Mouse (Mus musculus): ENCODE measurements around the gene Nr2c1.

Nr2c1 gene

DNA sequence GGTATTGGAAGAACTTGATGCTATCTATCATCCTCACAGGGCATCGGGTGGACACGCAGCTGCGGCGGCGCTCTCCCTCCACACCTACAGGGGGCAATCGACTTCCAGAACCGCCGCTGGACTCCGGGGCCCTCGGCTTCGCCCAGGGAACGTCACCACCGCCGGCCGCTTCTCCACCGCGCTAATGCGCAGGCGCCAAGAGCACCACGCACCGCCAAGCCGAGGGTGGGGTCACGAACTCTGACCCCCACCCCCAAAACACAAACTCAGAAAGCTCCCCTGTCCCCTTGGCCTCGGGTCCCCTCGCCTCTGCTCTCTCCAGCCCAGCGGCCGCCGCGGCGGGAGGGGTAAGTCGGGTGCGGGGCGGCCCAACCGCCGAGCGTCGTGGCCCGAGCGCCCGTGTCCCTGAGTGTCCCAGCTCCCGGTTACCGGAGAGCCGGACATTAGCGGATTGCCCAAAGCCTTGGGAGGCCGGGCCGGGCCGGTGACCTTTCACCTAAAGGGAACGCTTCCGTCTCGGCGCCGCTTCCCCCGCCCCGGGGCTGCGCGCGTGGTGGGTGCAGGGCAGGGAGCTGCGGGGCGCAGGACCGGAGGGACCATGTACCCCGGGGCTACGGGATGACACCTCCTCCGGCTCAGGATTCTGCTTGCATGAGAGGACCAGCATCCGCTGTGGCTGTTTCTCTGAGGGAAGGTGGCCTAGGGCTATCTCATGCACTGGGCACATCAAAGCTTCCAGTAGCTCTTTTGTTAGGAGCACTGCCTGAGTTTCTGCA lies at the start of gene Nr2c1:
Gene Nr2c1 (plus strand): TSS at position 268 of the 776 bp plus-strand sequence.
- in situ Hi-C loops (cut with MboI, MseI), result no loop called here

DNA sequence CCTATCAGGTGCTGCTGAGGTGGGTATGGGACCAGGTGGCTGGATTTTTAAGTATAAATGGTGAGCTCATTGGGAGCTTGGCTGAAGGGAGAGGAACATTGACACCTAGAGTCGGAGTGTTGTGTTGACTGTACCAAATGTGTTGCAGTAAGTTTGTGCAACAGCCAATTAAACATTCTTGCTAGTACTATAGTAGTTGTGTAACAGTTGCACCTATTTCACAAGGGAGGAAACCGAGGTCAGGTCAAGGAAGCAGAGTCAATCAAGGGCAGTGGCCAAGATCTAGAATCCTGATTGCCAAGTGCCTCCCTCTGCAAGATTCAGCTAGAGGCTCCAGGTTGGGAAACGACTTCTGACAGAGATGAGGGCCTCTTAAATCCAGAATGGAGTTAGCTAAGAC lies 49.7 kb upstream of the Nr2c1 start:
- in situ Hi-C loops (cut with MboI, MseI), result loop anchor here (25.0 kb wide), 1 partner anchor 1489 kb away; no protein-coding TSS in a partner anchor

GRCm38 (mm10) chr10:94105498-94105897 lies 42.3 kb upstream of the Nr2c1 start:
- in situ Hi-C loops (cut with MboI, MseI), result loop anchor here (5.0 kb wide), 1 partner anchor 98 kb away; no protein-coding TSS in a partner anchor

DNA sequence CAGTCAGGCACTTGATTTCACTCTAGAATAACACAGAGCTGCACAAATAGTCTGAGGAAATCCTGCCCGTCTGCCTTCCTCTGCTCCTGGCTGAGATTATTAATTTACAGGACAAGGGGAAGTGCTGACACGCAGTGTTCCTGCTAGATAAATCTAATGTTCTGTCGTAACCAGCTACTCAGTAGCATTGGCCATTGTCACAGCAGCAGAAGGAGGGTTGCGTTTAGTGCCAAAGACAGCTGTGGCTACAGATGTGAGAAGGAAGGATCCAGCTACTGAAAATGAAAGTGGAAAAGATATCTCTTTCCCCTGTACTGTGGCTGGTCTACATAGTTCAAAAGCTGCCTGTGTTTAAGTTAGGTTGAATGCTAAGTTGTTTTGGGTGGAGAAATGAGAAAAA lies 40.7 kb upstream of the Nr2c1 start:
- in situ Hi-C loops (cut with MboI, MseI), result loop anchor here (5.0 kb wide), 1 partner anchor 100 kb away; no protein-coding TSS in a partner anchor

- in situ Hi-C loops (cut with MboI, MseI), result loop anchor here (5.0 kb wide), 1 partner anchor 100 kb away; no protein-coding TSS in a partner anchor
These were observed 40.2 kb upstream of the Nr2c1 start for GRCm38 (mm10) chr10:94107607-94108006.

GRCm38 (mm10) chr10:94108791-94109190 lies 39.0 kb upstream of the Nr2c1 start:
- in situ Hi-C loops (cut with MboI, MseI), result loop anchor here (5.0 kb wide), 1 partner anchor 101 kb away; no protein-coding TSS in a partner anchor

DNA sequence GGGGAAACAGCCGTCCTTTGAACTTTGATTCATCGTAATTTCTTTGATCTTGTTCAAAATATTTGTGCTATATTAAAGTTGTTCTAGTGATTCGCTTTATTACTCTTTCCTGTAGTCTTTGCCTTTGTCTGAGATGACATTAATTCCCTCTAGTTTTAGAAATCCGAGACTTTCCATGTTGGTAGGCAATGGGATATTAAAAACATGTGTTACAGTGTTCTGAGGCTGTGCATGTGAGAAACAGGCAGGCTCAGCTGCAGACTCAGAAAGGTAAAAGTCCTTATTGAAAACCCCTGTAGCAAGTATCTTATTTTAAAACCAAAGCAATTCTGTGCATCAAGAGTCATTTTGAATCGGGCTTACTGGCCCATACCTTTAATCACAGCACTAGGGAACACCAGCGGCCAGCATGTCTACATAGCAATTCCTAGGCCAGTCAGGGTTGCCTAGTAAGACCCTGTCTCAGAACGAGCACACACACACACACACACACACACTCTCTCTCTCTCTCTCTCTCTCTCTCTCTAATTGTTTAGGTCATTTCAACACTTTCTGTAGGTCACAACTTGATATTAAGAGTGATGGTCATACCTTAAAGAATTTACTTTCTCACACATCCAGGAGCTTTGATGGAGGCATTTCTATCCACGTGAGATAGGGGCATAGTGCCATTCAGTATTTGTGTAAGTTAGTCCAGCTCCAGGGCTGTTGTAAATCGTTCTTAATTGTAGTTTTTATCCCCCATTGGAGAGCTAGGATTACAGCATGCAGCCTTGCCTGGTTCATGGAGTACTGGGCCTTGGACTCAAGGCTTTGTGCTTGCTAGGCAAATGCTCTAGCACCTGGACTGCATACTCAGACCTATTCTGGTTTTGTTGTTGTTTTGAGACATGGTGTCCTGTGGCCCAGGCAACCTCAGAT lies 36.7 kb upstream of the Nr2c1 start:
- in situ Hi-C loops (cut with MboI, MseI), result no loop called here

DNA sequence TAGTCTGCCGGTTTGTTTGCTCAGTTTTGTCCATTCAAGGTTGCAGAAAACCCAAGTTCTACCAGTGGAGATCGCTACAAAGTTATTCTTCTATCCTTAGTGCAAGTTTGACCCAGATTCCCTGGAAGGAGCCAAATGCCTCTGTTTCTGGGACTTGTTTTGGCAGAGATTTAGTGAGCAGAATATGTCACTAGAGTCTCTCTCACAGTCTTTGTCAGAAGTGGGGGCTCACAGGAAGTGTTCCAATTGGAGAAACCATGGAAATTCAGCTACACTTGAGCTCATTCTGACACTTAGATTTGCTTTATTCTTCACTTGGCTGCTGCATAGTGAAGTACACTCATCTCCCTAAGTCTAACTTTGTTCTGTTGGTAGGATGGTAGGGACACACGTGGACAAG lies 35.6 kb upstream of the Nr2c1 start:
- in situ Hi-C loops (cut with MboI, MseI), result no loop called here

- in situ Hi-C loops (cut with MboI, MseI), result no loop called here
These were observed 31.8 kb upstream of the Nr2c1 start for GRCm38 (mm10) chr10:94115893-94116599.

GRCm38 (mm10) chr10:94116781-94117340 lies 31.0 kb upstream of the Nr2c1 start:
- in situ Hi-C loops (cut with MboI, MseI), result no loop called here

- in situ Hi-C loops (cut with MboI, MseI), result no loop called here
These were observed 29.9 kb upstream of the Nr2c1 start for GRCm38 (mm10) chr10:94117916-94118315.

DNA sequence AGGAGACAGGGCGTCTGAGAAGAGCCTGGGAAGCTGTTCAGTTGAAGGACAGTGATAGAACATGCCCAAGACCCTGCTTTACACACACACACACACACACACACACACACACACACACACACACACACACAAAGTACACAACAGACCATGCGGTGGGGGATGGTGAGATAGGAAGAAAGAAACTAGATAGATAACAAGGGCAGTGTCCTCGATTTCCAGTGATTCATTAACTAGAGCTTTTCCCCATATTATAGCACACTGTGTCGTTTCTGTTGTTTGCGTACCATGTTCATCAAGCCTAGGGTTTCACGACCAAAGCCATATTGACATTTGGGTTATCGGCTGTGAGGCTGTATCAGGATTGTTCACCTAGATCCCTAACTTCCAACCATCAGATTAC lies 28.8 kb upstream of the Nr2c1 start:
- in situ Hi-C loops (cut with MboI, MseI), result no loop called here

DNA sequence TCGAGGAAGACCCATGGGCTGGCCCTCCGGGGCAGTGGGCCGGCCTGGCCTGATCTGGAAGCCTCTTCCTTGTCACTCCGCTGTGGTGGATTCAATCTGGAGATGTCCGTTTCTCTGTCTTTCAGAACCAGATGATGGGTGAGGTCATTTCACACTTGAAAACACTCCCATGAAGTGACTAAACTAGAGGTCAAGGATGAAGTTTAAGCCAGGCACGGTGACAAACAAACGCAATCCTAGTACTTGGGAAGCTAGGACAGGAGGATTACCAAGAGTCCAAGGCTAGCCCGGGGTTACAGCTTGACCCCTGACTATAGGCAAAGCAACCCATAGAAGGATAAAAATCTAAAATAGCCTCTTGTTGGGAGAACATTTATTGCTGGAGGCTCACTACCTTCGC lies 27.1 kb upstream of the Nr2c1 start:
- in situ Hi-C loops (cut with MboI, MseI), result loop anchor here (5.0 kb wide), 1 partner anchor 73 kb away; no protein-coding TSS in a partner anchor

DNA sequence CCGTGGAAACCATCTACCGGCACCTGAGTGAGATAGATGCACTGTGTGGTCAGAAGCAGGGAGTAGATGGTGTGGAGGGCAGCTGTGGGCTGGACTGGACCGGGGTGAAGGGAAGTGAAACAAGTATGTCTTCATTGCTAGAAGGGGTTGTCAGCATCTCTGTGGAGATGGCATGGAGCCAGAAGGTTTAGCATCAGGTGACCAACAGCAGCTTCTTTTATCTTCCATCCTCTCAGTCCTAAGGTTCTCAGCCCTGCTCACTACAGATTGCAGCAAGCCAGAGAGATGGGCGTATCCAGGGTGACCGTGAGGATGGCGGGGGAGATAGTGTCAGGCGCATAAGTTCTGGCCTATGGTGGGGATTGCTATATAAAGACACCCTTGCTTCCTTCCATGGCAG lies 25.2 kb upstream of the Nr2c1 start:
- in situ Hi-C loops (cut with MboI, MseI), result loop anchor here (5.0 kb wide), 1 partner anchor 75 kb away; no protein-coding TSS in a partner anchor

DNA sequence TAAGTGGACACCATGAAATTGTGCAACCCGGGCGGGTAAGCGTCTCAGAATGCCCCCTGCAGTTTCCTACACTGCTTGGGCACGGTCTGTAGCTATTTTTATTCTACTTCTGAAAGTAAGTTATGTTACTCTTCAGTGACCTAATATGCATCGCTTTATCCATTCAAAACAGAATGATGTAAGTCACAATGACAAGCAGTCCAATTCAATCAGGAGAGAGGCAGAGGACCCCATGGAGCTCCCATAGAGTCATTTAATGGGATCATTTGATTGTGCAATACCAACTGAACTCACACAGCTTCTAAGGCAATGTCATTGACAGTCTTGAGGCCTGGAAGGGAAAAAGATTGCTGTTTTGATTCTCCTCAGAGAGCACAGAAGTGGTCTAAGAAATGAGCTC lies 24.2 kb upstream of the Nr2c1 start:
- in situ Hi-C loops (cut with MboI, MseI), result loop anchor here (5.0 kb wide), 1 partner anchor 76 kb away; no protein-coding TSS in a partner anchor

GRCm38 (mm10) chr10:94124376-94124775 lies 23.4 kb upstream of the Nr2c1 start:
- in situ Hi-C loops (cut with MboI, MseI), result loop anchor here (5.0 kb wide), 1 partner anchor 77 kb away; no protein-coding TSS in a partner anchor

DNA sequence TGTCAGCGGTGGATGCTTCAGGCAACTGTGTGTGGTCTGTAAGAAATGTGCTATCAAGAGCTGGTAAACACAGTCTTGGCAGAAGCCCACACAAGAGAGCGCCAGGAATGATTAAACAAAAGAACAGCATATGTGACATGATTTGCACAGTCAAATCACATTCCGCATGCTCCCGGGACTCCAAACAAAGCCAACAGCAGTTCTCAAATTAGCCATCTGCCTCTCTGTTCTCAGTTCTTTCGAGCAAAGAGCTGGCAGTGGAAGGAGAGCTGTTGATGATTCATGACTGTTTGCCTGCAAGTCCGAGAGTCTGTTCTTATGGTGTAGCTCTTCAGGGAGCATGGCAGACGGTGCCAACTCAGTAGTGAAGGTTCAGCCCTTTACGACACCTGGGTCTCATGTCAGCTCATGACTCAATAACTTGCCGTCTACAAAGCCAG lies 18.1 kb upstream of the Nr2c1 start:
- in situ Hi-C loops (cut with MboI, MseI), result no loop called here

GRCm38 (mm10) chr10:94133081-94133480 lies 14.7 kb upstream of the Nr2c1 start:
- in situ Hi-C loops (cut with MboI, MseI), result no loop called here

GRCm38 (mm10) chr10:94133674-94134073 lies 14.1 kb upstream of the Nr2c1 start:
- in situ Hi-C loops (cut with MboI, MseI), result no loop called here

DNA sequence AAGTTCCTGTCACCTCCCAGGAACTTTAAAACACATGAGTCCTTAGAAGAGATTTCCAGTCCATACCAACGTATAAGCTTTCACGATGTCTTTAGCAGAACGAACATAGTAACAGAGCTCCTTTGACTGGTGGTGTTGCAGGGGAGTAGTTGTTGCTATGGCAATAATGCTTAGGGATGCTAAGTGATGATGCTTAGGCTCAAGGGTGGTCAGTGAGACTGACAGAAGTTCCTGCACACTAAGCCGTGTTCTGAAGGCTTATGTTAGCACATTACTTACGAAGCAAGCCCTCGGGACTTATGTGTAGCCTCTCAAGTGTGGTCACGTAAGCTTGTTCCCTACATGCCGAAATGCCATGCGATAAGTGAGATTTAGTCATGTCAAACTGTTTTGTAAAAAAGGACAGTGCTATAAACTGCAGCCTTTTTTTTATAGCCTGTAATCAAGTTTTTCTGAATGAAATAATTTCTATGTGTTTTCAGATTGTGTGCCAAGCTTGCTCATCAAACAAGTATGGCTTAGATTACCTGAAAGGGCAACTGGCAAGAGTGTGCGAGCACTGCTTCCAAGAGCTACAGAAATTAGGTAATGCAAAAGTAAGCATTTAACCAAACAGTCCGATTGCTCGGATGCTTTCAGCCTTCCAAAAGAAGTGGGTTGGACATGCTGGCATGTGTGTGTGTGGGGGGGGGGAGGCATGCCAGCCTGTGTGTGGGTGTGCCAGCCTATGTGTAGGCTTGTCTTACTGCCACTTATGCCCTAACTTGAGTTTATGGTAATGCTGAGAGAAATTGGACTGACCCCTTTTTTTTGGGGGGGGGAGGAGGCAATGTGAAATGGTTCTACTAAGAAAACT lies 13.1 kb upstream of the Nr2c1 start:
- in situ Hi-C loops (cut with MboI, MseI), result no loop called here
